Mouse (Mus musculus): ENCODE measurements around the gene Rin3. TPM values are rescaled to one million over a fixed set of nuclear protein-coding genes. Genes with fewer than 3 reads are reported as not detected.

The Rin3 gene
- polyA plus RNA-seq, 1 experiment = 11.0 TPM

DNA sequence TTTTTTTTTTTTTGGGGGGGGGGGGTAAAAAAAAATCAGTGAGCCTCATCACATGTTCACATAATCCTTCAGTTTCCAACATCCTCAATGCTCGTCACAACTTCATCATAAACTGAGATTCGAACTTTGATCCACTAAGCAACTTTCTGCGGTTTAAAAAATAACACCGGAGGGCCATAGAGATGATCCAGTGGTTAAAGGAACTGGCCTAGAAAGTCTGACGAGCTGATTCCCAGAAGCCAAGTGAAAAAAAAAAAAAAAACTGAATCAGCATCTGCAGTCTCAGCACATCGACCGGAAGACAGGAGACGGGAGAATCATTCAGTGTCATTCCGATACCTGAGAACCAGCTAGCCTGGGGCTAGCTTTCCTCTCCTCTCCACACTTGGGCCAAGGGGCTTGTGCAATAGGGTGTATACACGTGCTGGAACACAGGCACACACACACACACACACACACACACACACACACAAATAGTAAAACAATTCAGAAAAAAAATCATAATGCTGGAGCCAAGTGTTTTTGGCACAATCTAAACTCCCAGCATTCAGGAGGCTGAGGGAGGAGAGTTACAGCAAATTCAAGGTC is 154.2 kb downstream of the Rin3 start:
- Histone ChIP-seq H3K4me3 (ENCODE audit: insufficient read depth, low read length) (no peak overlapping the region), H3K27ac (ENCODE audit: insufficient read depth, low read length) (no peak overlapping the region), H3K4me1 (ENCODE audit: control insufficient read depth, insufficient read depth, low read length) (peaks cover 6% of the 10 kb centered on the region)
- no peak for TF ChIP-seq POLR2A (IDR thresholded peaks at IDR 0.05; ENCODE audit: low read depth, low read length)
- TF ChIP-seq CTCF (IDR thresholded peaks at IDR 0.05; ENCODE audit: borderline replicate concordance, insufficient read depth, low read length) = no peak

DNA sequence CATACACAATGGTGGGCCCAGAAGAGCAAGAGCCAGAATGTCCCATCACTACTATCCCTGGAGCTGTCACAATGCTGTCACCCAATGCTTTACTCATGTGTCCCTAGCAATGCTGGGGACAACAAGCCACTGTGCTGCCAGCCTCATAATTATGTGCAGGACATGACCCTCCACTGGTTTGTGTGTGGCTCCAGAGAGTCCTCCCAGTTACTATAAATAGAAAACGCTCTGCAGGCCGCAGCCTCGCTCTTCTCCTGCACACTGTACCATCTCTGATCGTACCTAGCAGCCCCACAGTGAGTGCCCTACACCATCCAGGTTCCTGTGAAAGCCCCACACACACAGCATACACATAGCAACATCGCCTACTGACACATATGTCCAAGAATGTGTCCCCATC is 155.1 kb downstream of the Rin3 start:
- H3K27ac ChIP-seq (ENCODE audit: insufficient read depth, low read length) = no peak overlapping the region
- no peak for TF ChIP-seq POLR2A (IDR thresholded peaks at IDR 0.05; ENCODE audit: low read depth, low read length)
- no peak for TF ChIP-seq CTCF (IDR thresholded peaks at IDR 0.05; ENCODE audit: borderline replicate concordance, insufficient read depth, low read length)
- H3K4me1 ChIP-seq (ENCODE audit: control insufficient read depth, insufficient read depth, low read length) = 0 out of 2 replicates have a peak, but pooled peaks cover 2% of the 10 kb centered on the region
- no peak overlapping the region for H3K4me3 ChIP-seq (ENCODE audit: insufficient read depth, low read length)

DNA sequence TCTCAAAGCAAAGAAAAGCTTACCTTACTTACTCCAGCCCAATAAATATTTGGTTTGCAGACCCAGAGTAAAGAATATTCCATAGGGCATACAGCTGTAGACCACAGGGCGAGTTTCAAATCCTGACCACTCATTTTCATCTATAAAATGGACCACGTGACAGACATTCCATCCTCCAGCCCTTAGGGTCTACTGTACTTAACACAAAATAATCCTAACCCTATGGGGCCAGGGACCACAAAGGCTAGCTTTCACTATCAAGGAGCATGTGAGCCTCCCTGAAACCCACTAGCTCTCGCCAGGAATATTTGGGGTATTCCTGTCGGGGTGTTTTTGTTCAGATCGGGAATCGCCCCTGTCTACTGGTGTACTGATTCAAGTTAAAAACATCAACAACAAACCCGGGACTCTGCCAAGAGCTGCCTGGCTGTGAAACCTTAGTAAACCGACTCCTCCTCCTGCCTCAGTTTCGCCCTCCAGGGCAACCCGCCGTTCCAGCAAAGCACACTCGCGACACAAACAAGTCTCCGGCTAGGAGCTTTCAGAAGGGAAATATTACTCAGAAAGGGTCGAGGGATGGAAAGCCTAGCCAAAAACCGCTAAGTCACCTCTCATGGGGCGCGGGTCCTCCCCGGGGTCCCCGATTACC is 156.3 kb downstream of the Rin3 start:
- 0 out of 2 replicates have a peak, but pooled peaks cover 2% of the 10 kb centered on the region for H3K4me1 ChIP-seq (ENCODE audit: control insufficient read depth, insufficient read depth, low read length)
- no peak overlapping the region for H3K27ac ChIP-seq (ENCODE audit: insufficient read depth, low read length)
- H3K4me3 ChIP-seq (ENCODE audit: insufficient read depth, low read length) = peak overlapping the region; percentile 85
- TF ChIP-seq CTCF (IDR thresholded peaks at IDR 0.05; ENCODE audit: borderline replicate concordance, insufficient read depth, low read length) = no peak
- TF ChIP-seq POLR2A (IDR thresholded peaks at IDR 0.05; ENCODE audit: low read depth, low read length) = no peak

DNA sequence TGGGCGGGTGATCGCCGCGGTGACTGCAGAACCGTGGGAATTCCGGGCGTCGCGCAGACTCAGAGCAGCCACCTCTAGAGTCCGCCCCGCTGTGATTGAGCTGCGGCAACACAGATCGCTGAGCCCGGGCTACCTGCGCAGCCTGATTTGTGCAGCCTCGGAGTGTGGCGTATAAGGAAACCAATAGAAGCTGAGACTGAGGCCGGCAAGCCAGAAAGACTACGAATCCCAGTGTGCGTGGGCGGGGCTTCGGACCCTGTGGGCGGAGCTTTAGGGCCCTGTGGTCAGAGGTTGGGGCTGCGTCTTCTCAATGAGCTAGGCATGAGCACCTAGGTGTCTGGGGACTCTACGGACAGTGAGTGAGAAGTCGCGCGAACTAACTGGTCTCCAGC is 156.8 kb downstream of the Rin3 start, which contains the start of gene Lgmn:
TSS of gene Lgmn (minus strand) at position 182 of the 392 bp plus-strand sequence.
- TF ChIP-seq CTCF (IDR thresholded peaks at IDR 0.05; ENCODE audit: borderline replicate concordance, insufficient read depth, low read length) = no peak
- TF ChIP-seq POLR2A (IDR thresholded peaks at IDR 0.05; ENCODE audit: low read depth, low read length) = peak; percentile 65
- no peak within 1 kb of the TSS for H3K27ac ChIP-seq (ENCODE audit: insufficient read depth, low read length)
- peak within 1 kb of the TSS; percentile 85 for H3K4me3 ChIP-seq (ENCODE audit: insufficient read depth, low read length)
- H3K4me1 ChIP-seq (ENCODE audit: control insufficient read depth, insufficient read depth, low read length) = 0 out of 2 replicates have a peak, but pooled peaks cover 2% of the 10 kb centered on the region

Other genes starting within 250 kb of the Rin3 start
- not detected in 2 replicates for gene Slc24a4, start 154.3 kb upstream of the Rin3 start, polyA plus RNA-seq (2011; ENCODE audit: insufficient read length, low read depth, missing spikeins)
- gene Lgmn, start 156.8 kb downstream of the Rin3 start, polyA plus RNA-seq (2011; ENCODE audit: insufficient read length, low read depth, missing spikeins) = 71.1 and 73.8 TPM in 2 replicates
- 39.6 and 40.6 TPM in 2 replicates for gene Golga5, start 186.1 kb downstream of the Rin3 start, polyA plus RNA-seq (2011; ENCODE audit: insufficient read length, low read depth, missing spikeins)